Mouse (Mus musculus) erythroid progenitor cell, adult 5-6 weeks (primary cell): ENCODE results near the gene Nop2. TPM values are rescaled to one million over a fixed set of nuclear protein-coding genes. Genes with fewer than 3 reads are reported as not detected.
"Not testable (repeated sequence)": the region's sequence is repeated elsewhere in the genome, so short reads cannot be mapped to it uniquely, and the experiment has no call there.

ENCODE experiments used
- ATAC-seq: replicated peaks from 2 replicates; pipeline ENCODE4 v1.8.0; 2016; ENCODE audit warnings: moderate number of reproducible peaks, mild to moderate bottlenecking, moderate TSS enrichment, inconsistent platforms; ENCODE audit not compliant: poor library complexity, low FRiP score, severe bottlenecking
- total RNA-seq, 2 experiments: library from RNA; stranded (forward) in 1 of 2; stranded (reverse) in 1 of 2; fragments of 150-400 nt in 1 of 2; fragments of 186-747, 209-891 nt in 1 of 2; gene quantifications; 2 replicates each; pipeline versions ENCODE4 v1.2.3 to v1.2.4; 2015 to 2017; ENCODE audit warnings: low replicate concordance in 2 of 2

Gene Nop2
- total RNA-seq, 2 experiments from 2014 or later = 5.7 to 6.7 TPM

DNA sequence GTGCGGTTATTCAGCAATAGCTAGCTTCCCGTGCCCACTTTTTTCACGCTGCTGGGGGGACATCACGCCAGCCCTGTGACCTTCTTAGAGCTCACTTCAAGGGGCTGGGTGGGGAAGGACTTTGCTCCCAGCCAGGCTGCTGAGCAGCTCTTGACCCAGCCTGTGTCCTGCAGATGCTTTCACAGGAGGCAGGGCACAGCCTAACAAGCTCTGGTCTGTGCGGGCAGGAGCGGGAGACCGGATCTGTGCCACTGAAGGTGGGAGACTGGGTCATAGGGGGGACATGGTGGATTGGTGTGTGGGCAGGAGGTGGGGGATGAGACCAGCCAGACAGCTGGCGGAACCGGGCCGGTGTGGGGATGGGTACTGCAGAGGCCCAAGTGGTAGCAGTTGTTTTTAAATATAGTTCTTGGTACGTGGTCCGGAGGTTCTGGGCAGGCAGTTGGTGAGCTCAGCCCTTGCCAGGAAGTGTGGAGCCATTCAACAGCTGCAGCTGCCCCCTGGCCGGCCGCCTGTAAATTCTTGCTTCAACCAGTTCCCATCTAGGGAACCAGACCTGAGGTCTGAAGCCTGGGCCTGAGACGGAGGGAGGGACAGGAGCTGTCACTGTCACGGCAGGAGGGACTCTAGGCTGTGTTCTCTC is 17.3 kb downstream of the Nop2 start:
- no peak for ATAC-seq

GRCm38 (mm10) chr6:125149569-125149950 is 17.9 kb downstream of the Nop2 start:
- no peak for ATAC-seq

DNA sequence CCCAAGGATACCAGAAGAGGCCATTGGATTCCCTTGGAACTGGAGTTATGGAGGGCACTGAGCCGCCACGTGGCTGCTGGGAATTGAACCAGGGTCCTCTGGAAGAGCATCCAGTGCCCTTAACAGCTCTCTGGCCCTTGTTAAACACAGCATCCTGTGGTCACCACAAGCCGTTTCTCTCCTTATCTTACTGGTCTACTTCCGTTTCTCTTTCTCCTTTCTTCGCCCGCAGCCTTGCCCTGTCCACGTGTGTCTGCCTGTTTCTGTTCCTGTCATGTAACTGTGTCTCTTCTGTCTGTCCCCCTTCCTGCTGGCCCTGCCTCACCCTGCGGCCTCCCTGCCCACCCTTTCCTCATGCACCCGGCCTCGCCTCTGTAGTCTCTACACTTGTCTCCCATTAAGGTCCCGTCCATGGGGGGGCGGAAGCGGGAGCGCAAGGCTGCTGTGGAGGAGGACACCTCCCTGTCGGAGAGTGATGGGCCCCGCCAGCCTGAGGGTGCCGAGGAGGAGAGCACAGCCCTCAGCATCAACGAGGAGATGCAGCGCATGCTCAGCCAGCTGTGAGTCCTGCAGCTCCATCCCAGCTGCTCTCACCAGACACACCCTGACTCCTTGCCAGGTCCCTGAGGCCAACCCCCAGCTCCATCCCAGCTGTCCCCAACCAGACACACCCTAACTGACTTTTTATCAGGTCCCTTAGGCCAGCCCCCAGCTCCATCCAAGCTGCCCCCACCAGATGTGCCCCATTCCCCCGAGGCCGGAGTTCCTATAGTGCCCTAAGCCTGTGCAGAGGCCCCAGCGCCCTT is 20.7 kb downstream of the Nop2 start:
- ATAC-seq = peak; percentile 43; the same call in 1 of the 2 replicates

DNA sequence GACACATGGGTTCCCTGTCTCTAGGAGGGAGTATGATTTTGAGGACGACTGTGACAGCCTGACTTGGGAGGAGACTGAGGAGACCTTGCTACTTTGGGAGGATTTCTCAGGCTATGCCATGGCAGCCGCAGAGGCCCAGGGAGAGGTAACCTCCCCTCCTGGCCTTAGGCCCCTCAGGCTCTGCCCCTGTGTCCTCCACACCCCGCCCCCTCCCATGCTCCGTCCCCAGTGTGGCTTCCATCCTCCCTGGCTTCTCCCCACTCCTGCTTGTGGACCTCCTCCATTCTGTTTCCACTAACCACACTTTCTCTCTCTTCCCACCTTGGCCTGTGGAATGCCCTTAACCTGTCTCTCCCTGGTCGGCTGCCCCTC is 21.3 kb downstream of the Nop2 start:
- ATAC-seq = no peak

DNA sequence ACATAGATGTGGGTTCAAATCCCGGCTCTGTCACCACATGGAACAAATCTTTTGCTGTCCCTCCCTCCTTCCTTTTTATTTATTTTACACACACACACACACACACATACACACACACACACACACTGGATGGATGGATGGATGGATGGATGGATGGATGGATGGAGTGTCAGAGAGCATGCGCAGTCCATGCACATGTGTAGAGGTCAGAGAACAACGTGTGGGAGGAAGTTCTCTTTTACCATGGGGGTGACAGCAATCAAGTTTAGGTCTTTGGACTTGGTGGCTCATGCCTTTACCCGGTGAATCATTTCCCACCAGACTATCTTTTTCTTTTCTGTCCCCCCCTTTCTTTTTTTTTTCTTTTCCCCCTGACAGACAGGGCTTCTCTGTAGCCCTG is 22.0 kb downstream of the Nop2 start:
- ATAC-seq = no peak

GRCm38 (mm10) chr6:125154550-125154949 is 22.8 kb downstream of the Nop2 start:
- ATAC-seq = no peak

DNA sequence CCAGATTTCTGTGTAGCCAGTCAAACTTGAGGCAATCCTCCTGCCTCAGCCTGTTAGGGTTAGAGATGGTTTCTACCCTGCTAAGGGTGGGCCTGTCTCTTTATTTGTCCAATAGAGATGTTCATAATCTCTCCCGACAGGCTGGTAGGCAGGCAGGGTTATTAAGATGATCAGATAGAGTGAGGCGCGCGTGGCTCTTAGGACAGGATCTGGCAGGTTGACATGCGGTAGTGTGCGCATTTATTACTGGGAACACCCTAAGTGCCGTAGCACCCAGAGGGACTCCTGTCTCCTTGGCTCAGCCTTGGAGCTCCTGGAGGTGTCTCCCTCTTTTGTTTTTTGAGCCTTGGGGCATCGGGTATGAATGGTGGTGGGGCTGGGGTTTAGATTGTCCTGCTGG is 23.6 kb downstream of the Nop2 start:
- no peak for ATAC-seq

- ATAC-seq = no peak
Measured at GRCm38 (mm10) chr6:125156491-125156890, 24.8 kb downstream of the Nop2 start.

DNA sequence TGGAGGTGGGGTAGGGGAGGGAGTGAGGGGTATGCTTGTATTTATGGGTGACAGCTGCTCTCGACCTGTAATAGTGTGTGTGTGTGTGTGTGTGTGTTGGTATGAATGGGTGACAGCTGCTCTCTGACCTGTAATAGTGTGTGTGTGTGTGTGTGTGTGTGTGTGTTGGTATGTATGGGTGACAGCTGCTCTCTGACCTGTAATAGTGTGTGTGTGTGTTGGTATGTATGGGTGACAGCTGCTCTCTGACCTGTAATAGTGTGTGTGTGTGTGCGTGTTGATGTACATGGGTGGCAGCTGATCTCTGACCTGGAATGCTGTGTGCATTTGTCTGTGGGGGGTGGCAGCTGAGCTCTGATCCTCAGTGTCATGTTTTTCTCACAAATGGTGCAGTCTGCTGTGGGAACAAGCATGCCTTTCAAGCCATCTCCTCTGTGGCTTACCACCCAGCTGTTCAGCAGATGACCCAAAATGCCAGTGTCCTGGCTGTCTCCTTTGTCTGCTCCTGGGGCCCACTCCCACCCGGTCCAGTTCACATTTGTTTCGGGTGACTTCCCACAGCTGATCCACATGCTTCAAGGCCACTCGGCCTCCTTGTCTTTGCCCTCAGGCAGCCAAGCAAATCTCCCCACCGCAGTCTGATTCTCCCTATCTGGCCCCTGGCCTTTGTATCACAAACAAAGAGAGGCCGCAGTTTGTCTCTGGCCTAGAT is 25.4 kb downstream of the Nop2 start:
- no peak for ATAC-seq

GRCm38 (mm10) chr6:125158944-125159492 is 27.3 kb downstream of the Nop2 start:
- ATAC-seq = no peak

GRCm38 (mm10) chr6:125159773-125160557 is 28.3 kb downstream of the Nop2 start:
- no peak for ATAC-seq

DNA sequence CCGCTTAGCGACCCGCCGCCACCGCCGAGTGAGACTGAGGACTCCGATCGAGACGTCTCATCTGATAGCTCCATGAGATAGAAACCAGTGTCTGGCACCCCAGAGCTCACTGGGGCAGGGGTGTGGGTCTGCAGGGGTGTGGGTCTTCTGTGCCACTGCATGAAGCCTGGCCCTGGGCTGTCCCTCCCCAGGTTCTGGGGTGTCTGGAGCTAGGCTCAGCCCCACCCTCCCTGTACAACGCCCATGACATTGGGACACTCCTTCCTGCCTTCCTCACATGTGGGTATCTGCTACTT is 28.8 kb downstream of the Nop2 start:
- no peak for ATAC-seq

GRCm38 (mm10) chr6:125160854-125161760 is 29.4 kb downstream of the Nop2 start:
- ATAC-seq = no peak

DNA sequence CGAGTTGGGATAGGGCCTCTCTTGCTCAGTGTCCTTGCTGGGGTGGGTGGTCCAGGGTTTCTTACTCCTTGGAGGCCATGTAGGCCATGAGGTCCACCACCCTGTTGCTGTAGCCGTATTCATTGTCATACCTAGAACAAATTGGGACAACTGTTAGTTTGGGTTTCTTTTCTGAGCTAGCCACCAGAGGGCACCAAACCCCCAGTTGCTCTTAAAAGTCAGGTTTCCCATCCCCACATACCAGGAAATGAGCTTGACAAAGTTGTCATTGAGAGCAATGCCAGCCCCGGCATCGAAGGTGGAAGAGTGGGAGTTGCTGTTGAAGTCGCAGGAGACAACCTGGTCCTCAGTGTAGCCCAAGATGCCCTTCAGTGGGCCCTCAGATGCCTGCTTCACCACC is 30.3 kb downstream of the Nop2 start:
- ATAC-seq = not testable (repeated sequence)

GRCm38 (mm10) chr6:125162615-125163305 is 31.1 kb downstream of the Nop2 start:
- not testable (repeated sequence) for ATAC-seq

- 0 out of 2 replicates have a peak, but pooled peaks have one; percentile 4 for ATAC-seq
Measured at GRCm38 (mm10) chr6:125163801-125164657, 32.3 kb downstream of the Nop2 start.

- ATAC-seq = peak; percentile 39
Measured at GRCm38 (mm10) chr6:125164672-125165327, 33.1 kb downstream of the Nop2 start.
